Mouse (Mus musculus) hindbrain, embryonic 13.5 days (tissue): Measurements from ENCODE around the gene Ccdc102a. TPM values are rescaled to one million over a fixed set of nuclear protein-coding genes. Genes with fewer than 3 reads are reported as not detected.
"Not testable (repeated sequence)": the region's sequence is repeated elsewhere in the genome, so short reads cannot be mapped to it uniquely, and the experiment has no call there.

Experiments used
- ATAC-seq: fragments of 200-750 bp; cut with Nextera tagmentation; 2 replicates; pipeline ENCODE4 v1.8.0; 2017; ENCODE audit warnings: moderate TSS enrichment; ENCODE audit not compliant: low FRiP score
- H3K27ac ChIP-seq: fragments of 300-500 bp; sonication (generic); 2 replicates; pipeline ENCODE4 v1.5.1; 2015; ENCODE audit warnings: inconsistent platforms, mild to moderate bottlenecking, moderate library complexity
- H3K27me3 ChIP-seq: fragments of 300-500 bp; sonication (generic); 2 replicates; pipeline ENCODE4 v1.6.1; 2015; ENCODE audit warnings: mild to moderate bottlenecking, inconsistent platforms
- H3K36me3 ChIP-seq: fragments of 300-500 bp; sonication (generic); 2 replicates; pipeline ENCODE4 v1.6.1; 2015; ENCODE audit warnings: mild to moderate bottlenecking, inconsistent platforms
- H3K4me1 ChIP-seq: fragments of 300-500 bp; sonication (generic); replicated peaks from 2 replicates; pipeline ENCODE4 v1.6.1; 2015; ENCODE audit warnings: inconsistent platforms
- H3K4me2 ChIP-seq: fragments of 300-500 bp; sonication (generic); 2 replicates; pipeline ENCODE4 v1.6.1; 2015; ENCODE audit warnings: inconsistent platforms, mild to moderate bottlenecking, moderate library complexity
- H3K4me3 ChIP-seq: fragments of 300-500 bp; sonication (generic); 2 replicates; pipeline ENCODE4 v1.5.1; 2015; ENCODE audit warnings: mild to moderate bottlenecking, inconsistent platforms
- H3K9ac ChIP-seq: fragments of 300-500 bp; sonication (generic); 2 replicates; pipeline ENCODE4 v1.6.1; 2015; ENCODE audit warnings: mild to moderate bottlenecking, inconsistent platforms
- H3K9me3 ChIP-seq: fragments of 300-500 bp; sonication (generic); 2 replicates; pipeline ENCODE4 v1.6.1; 2016; ENCODE audit warnings: inconsistent platforms
- WGBS: fragments of 180-500 bp; shearing (Covaris S2); methylation state at CpG from one replicate; pipeline ENCODE4 v1.1.7; 2015; 5-methylcytosine and 5-hydroxymethylcytosine counted together
- polyA plus RNA-seq: library from polyadenylated mRNA; unstranded; fragments of >200 nt; fragmentation: Nextera tagmentation; extraction: Ambion mirVana; gene quantifications from 2 replicates; pipeline ENCODE4 v1.2.1, GENCODE M21; 2015

Ccdc102a gene
- polyA plus RNA-seq, 1 experiment from 2014 or later = 7.8 TPM

- peaks cover 23% of the 10 kb centered on the region for H3K27me3 ChIP-seq
- H3K4me2 ChIP-seq = peak overlapping the region; percentile 86
- peak overlapping the region; percentile 81 for H3K27ac ChIP-seq
- no peaks in the 10 kb centered on the region for H3K9me3 ChIP-seq
- H3K4me3 ChIP-seq = peak overlapping the region; percentile 61
- peak overlapping the region; percentile 82 for H3K9ac ChIP-seq
- WGBS = 3% methylated on average over 22 of the region's 22 CpGs
- ATAC-seq = peak; percentile 62
- peaks cover 71% of the 10 kb centered on the region for H3K4me1 ChIP-seq
- H3K36me3 ChIP-seq = peaks cover 25% of the 10 kb centered on the region
Measured at GRCm38 (mm10) chr8:94870474-94871107, 47.3 kb downstream of the Ccdc102a start.

- H3K4me2 ChIP-seq = peak overlapping the region; percentile 86
- H3K27me3 ChIP-seq = peaks cover 17% of the 10 kb centered on the region
- H3K27ac ChIP-seq = peak overlapping the region; percentile 81
- peaks cover 68% of the 10 kb centered on the region for H3K4me1 ChIP-seq
- peak overlapping the region; percentile 61 for H3K4me3 ChIP-seq
- H3K36me3 ChIP-seq = peaks cover 31% of the 10 kb centered on the region
- H3K9ac ChIP-seq = peak overlapping the region; percentile 82
- ATAC-seq = no peak
- H3K9me3 ChIP-seq = no peaks in the 10 kb centered on the region
- 10% methylated on average over 4 of the region's 4 CpGs for WGBS
Measured at GRCm38 (mm10) chr8:94870003-94870402, 47.9 kb downstream of the Ccdc102a start.

GRCm38 (mm10) chr8:94869146-94869545, 48.8 kb downstream of the Ccdc102a start:
- Histone ChIP-seq H3K27me3 (peaks cover 8% of the 10 kb centered on the region), H3K4me3 (peak overlapping the region; percentile 61), H3K4me1 (peaks cover 59% of the 10 kb centered on the region), H3K36me3 (peaks cover 39% of the 10 kb centered on the region), H3K4me2 (peak overlapping the region; percentile 86), H3K27ac (no peak overlapping the region), H3K9ac (peak overlapping the region; percentile 82), H3K9me3 (no peaks in the 10 kb centered on the region)
- WGBS = 46% methylated on average over 7 of the region's 7 CpGs
- ATAC-seq = no peak

- H3K4me3 ChIP-seq = no peak overlapping the region
- no peak overlapping the region for H3K27ac ChIP-seq
- no peak for ATAC-seq
- H3K9ac ChIP-seq = no peak overlapping the region
- H3K27me3 ChIP-seq = no peaks in the 10 kb centered on the region
- no peak overlapping the region for H3K4me2 ChIP-seq
- peaks cover 60% of the 10 kb centered on the region for H3K36me3 ChIP-seq
- H3K9me3 ChIP-seq = no peaks in the 10 kb centered on the region
- WGBS = 92% methylated on average over 9 of the region's 9 CpGs
- H3K4me1 ChIP-seq = peaks cover 50% of the 10 kb centered on the region
Measured at GRCm38 (mm10) chr8:94866921-94867320, 51.0 kb downstream of the Ccdc102a start.

- 81% methylated on average over 10 of the region's 10 CpGs for WGBS
- peak overlapping the region; percentile 30; the same call in 1 of the 2 replicates for H3K27ac ChIP-seq
- H3K9ac ChIP-seq = no peak overlapping the region
- no peaks in the 10 kb centered on the region for H3K27me3 ChIP-seq
- ATAC-seq = no peak
- H3K4me3 ChIP-seq = no peak overlapping the region
- no peaks in the 10 kb centered on the region for H3K9me3 ChIP-seq
- no peak overlapping the region for H3K4me2 ChIP-seq
- H3K36me3 ChIP-seq = peaks cover 70% of the 10 kb centered on the region
- peaks cover 34% of the 10 kb centered on the region for H3K4me1 ChIP-seq
Measured at GRCm38 (mm10) chr8:94865292-94865691, 52.6 kb downstream of the Ccdc102a start.

- Histone ChIP-seq H3K4me1 (peaks cover 28% of the 10 kb centered on the region), H3K9me3 (no peaks in the 10 kb centered on the region), H3K36me3 (peaks cover 74% of the 10 kb centered on the region), H3K9ac (no peak overlapping the region), H3K4me2 (no peak overlapping the region), H3K4me3 (no peak overlapping the region), H3K27ac (no peak overlapping the region), H3K27me3 (no peaks in the 10 kb centered on the region)
- 77% methylated on average over 10 of the region's 10 CpGs for WGBS
- ATAC-seq = no peak
Measured at GRCm38 (mm10) chr8:94863897-94864673, 53.8 kb downstream of the Ccdc102a start.

- Histone ChIP-seq H3K4me1 (peaks cover 27% of the 10 kb centered on the region), H3K27me3 (no peaks in the 10 kb centered on the region), H3K4me3 (no peak overlapping the region), H3K9me3 (no peaks in the 10 kb centered on the region), H3K36me3 (peaks cover 70% of the 10 kb centered on the region), H3K27ac (no peak overlapping the region), H3K9ac (no peak overlapping the region), H3K4me2 (no peak overlapping the region)
- 89% methylated on average over 12 of the region's 12 CpGs for WGBS
- ATAC-seq = no peak
Measured at GRCm38 (mm10) chr8:94862487-94863220, 55.2 kb downstream of the Ccdc102a start.

- WGBS = 82% methylated on average over 8 of the region's 8 CpGs
- H3K4me1 ChIP-seq = peaks cover 22% of the 10 kb centered on the region
- ATAC-seq = no peak
- no peak overlapping the region for H3K9ac ChIP-seq
- no peaks in the 10 kb centered on the region for H3K9me3 ChIP-seq
- no peaks in the 10 kb centered on the region for H3K27me3 ChIP-seq
- H3K4me2 ChIP-seq = no peak overlapping the region
- H3K4me3 ChIP-seq = no peak overlapping the region
- no peak overlapping the region for H3K27ac ChIP-seq
- H3K36me3 ChIP-seq = peaks cover 58% of the 10 kb centered on the region
Measured at GRCm38 (mm10) chr8:94861352-94861910, 56.5 kb downstream of the Ccdc102a start.

GRCm38 (mm10) chr8:94857346-94858173, 60.3 kb downstream of the Ccdc102a start, which contains the start of gene Polr2c:
Gene Polr2c (plus strand): TSS chr8:94857450.
- ATAC-seq = peak; percentile 79
- no peaks in the 10 kb centered on the region for H3K9me3 ChIP-seq
- H3K4me3 ChIP-seq = peak within 1 kb of the TSS; percentile 98
- peaks cover 19% of the 10 kb centered on the region for H3K4me1 ChIP-seq
- WGBS = under 1% methylated on average over 68 of the region's 68 CpGs
- H3K27ac ChIP-seq = peak within 1 kb of the TSS; percentile 87
- H3K27me3 ChIP-seq = no peaks in the 10 kb centered on the region
- peaks cover 48% of the 10 kb centered on the region for H3K36me3 ChIP-seq
- peak within 1 kb of the TSS; percentile 77 for H3K4me2 ChIP-seq
- peak within 1 kb of the TSS; percentile 98 for H3K9ac ChIP-seq

- H3K4me3 ChIP-seq = 0 out of 2 replicates have a peak overlapping the region, but pooled peaks have one; percentile 98
- H3K36me3 ChIP-seq = peaks cover 49% of the 10 kb centered on the region
- peaks cover 19% of the 10 kb centered on the region for H3K4me1 ChIP-seq
- no peaks in the 10 kb centered on the region for H3K27me3 ChIP-seq
- peak; percentile 18; the same call in 1 of the 2 replicates for ATAC-seq
- H3K27ac ChIP-seq = no peak overlapping the region
- 32% methylated on average over 5 of the region's 5 CpGs for WGBS
- no peaks in the 10 kb centered on the region for H3K9me3 ChIP-seq
- H3K9ac ChIP-seq = no peak overlapping the region
- H3K4me2 ChIP-seq = 0 out of 2 replicates have a peak overlapping the region, but pooled peaks have one; percentile 18
Measured at GRCm38 (mm10) chr8:94857011-94857345, 60.9 kb downstream of the Ccdc102a start.

- not testable (repeated sequence) for H3K9ac ChIP-seq, H3K27me3 ChIP-seq, ATAC-seq, H3K27ac ChIP-seq, H3K4me2 ChIP-seq, H3K9me3 ChIP-seq, H3K4me3 ChIP-seq
- peaks cover 57% of the 10 kb centered on the region for H3K36me3 ChIP-seq
- 93% methylated on average over 11 of the region's 11 CpGs for WGBS
- peaks cover 19% of the 10 kb centered on the region for H3K4me1 ChIP-seq
Measured at GRCm38 (mm10) chr8:94854761-94855160, 63.1 kb downstream of the Ccdc102a start.
